Mouse (Mus musculus): ENCODE results near the gene Dct.

The Dct gene

GRCm38 (mm10) chr14:118042963-118043362, 9.1 kb downstream of the Dct start:
- DNase-seq (ENCODE audit: low spot score) = no peak

DNA sequence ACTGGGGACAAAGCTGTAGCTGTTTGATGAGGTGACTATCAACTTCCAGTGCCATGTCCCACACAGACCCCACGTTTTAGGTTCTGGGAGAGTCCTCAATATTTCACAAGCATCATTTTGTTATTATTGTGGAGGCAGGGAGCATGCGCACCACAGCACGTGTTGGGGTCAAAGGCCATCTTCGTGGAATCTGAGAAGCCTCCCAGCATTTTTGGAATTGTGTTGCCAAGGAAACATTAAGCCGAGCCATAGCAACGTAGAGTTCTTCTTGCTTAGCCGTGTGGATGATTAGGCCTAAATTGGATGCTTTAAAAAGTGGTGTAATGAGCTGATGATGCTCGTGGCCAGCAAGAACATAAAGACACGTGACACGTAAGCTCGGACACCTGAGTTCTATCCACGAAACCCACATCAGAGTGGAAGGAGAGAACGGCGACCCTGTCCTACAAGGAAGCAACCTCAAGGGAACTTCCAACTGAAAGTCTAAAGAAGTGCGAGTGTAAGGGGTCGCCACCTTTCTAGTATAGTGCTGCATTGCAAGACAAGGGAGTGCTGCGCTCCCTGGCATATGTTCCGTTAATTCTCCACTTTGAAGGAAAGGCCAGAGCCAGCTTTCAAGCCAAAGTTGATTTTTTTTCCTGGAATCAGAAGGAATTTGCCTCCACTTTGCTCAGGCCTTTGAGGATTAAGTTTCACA, 9.8 kb downstream of the Dct start:
- no peak for DNase-seq (ENCODE audit: low spot score)

GRCm38 (mm10) chr14:118040550-118041250, 11.3 kb downstream of the Dct start:
- DNase-seq (ENCODE audit: low spot score) = no peak

GRCm38 (mm10) chr14:118039074-118039473, 13.0 kb downstream of the Dct start:
- no peak for DNase-seq (ENCODE audit: low spot score)

GRCm38 (mm10) chr14:118027564-118027963, 24.5 kb downstream of the Dct start:
- DNase-seq (ENCODE audit: low spot score) = no peak

GRCm38 (mm10) chr14:118021867-118022543, 30.0 kb downstream of the Dct start:
- DNase-seq (ENCODE audit: low spot score) = no peak

- no peak for DNase-seq (ENCODE audit: low spot score)
These were observed 32.7 kb downstream of the Dct start for GRCm38 (mm10) chr14:118019314-118019713.

DNA sequence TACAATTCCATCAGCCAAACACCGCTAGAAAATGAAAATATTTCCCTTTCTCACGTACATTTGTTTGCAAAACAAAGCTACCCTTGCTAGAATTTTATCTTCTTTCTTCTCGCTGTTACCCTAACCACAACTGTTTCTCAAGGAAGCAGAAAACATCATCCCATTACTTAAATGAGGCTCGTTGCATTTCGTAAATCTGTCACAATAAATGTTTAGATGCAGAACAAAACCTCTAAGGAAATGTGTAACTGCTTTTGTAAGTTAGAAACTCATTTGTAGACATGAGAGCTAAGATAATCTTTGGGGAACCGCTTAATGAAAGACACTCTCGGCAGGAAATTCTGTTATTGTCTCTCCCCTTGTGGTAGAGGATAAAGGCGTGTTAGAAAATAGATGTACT, 38.8 kb downstream of the Dct start:
- DNase-seq (ENCODE audit: low spot score) = no peak

- DNase-seq (ENCODE audit: low spot score) = no peak
These were observed 42.5 kb downstream of the Dct start for GRCm38 (mm10) chr14:118009541-118009940.

DNA sequence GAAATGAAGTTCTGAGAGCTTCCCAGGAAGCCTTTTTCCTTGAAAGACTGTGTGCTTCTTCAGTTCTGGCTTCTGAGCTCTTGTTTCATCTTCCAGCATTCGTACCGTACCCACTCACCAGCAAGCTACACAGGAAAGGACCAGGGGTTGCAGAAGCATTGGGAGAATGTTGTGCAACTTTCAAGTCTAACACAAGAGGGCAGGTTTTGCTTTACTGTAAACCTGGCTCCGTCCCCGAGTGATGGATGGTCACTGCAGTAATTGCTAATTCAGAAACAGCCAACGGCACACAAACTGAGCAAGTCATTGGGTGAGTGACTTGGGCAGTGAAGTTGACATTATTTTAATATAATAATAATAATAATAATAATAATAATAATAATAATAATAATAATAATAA, 46.3 kb downstream of the Dct start:
- DNase-seq (ENCODE audit: low spot score) = no peak

- no peak for DNase-seq (ENCODE audit: low spot score)
These were observed 47.6 kb downstream of the Dct start for GRCm38 (mm10) chr14:118004434-118004833.

- no peak for DNase-seq (ENCODE audit: low spot score)
These were observed 58.2 kb downstream of the Dct start for GRCm38 (mm10) chr14:117993845-117994244.

GRCm38 (mm10) chr14:117992600-117993256, 59.3 kb downstream of the Dct start:
- no peak for DNase-seq (ENCODE audit: low spot score)

DNA sequence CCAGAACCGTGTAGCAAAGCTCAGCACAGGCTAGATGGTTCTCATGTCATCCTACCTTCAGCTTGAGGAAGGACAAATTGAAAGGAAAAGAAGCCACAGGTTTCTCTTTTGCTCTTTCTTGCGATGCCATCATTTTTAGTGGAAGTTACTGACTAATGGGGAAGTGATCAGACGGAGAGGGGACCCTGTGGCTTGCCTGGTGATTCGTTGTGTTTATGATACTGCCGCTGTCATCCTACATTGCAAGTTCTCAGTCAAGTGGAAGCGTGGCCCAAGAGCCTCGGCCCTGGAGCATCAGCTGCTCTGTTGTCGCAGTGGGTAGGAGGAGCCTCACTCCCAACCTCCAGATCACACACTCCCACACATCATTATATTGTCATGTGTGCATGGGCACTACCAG, 61.8 kb downstream of the Dct start:
- no peak for DNase-seq (ENCODE audit: low spot score)

GRCm38 (mm10) chr14:117988444-117988843, 63.6 kb downstream of the Dct start:
- no peak for DNase-seq (ENCODE audit: low spot score)

DNA sequence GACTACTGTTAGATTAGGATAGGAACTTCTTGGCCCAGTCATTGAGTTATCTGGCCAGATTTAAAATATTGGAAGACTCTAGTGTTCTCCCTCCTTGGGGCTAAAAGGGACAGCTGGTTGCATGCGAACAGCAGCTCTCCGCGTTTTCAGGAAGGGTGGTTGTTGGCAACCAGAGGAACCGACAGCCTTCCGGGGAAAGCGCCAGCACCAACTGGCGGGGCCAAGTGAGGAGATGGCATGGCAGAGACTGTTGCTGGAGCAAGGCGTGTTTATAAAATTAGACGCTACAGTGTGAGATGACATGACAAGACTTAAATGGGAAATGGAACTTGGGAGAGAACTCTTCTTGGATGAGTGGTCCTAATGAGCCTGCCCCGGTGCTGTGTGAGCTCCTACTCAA, 70.5 kb downstream of the Dct start:
- no peak for DNase-seq (ENCODE audit: low spot score)

GRCm38 (mm10) chr14:117972576-117972975, 79.5 kb downstream of the Dct start:
- DNase-seq (ENCODE audit: low spot score) = no peak

Data from urinary bladder, postnatal 10 days (tissue).